Mouse (Mus musculus) CH12.LX (cell line): ENCODE results near the gene Gm17087. TPM values are rescaled to one million over a fixed set of nuclear protein-coding genes. Genes with fewer than 3 reads are reported as not detected.

Experiments used
- DNase-seq: peaks from one replicate; pipeline ENCODE4 v3.0.0-alpha.2; 2013; ENCODE audit errors: extremely low read depth
- H3K27ac ChIP-seq: 2 replicates; pipeline ENCODE4 v1.5.1; 2012; ENCODE audit warnings: low read depth, mild to moderate bottlenecking, control low read depth, moderate library complexity; ENCODE audit not compliant: insufficient read depth
- H3K27me3 ChIP-seq: replicated peaks from 2 replicates; pipeline ENCODE3; 2012; ENCODE audit warnings: inconsistent platforms
- H3K36me3 ChIP-seq, 2 experiments: replicated peaks in 1 of 2; 2 replicates each; pipeline versions ENCODE3 to v1.6.1; 2012; ENCODE audit warnings: inconsistent platforms in 1 of 2, low read length in 1 of 2, mild to moderate bottlenecking in 1 of 2, mixed read lengths in 1 of 2, moderate library complexity in 1 of 2; ENCODE audit not compliant: control insufficient read depth in 1 of 2, insufficient read depth in 1 of 2
- H3K4me1 ChIP-seq, 2 experiments: 2 replicates each; pipeline ENCODE4 v1.6.1; 2012; ENCODE audit warnings: inconsistent platforms in 1 of 2, moderate library complexity in 1 of 2; ENCODE audit not compliant: insufficient read depth in 2 of 2, control insufficient read depth in 1 of 2
- H3K4me2 ChIP-seq: 2 replicates; pipeline ENCODE4 v1.6.1; 2012; ENCODE audit warnings: low read depth, mild to moderate bottlenecking, control low read depth; ENCODE audit not compliant: poor library complexity, insufficient read depth, severe bottlenecking
- H3K4me3 ChIP-seq, 3 experiments: fragments of 150-350 bp in 1 of 3; sonication (generic) in 1 of 3; replicated peaks in 1 of 3; 2 replicates each; pipeline versions ENCODE3 to v1.5.1; 2011 to 2012; ENCODE audit warnings: low read depth in 2 of 3, low read length in 2 of 3, mild to moderate bottlenecking in 2 of 3, moderate library complexity in 2 of 3, control low read depth in 1 of 3, improper control_type of control experiment in 1 of 3, inconsistent platforms in 1 of 3, mixed read lengths in 1 of 3; ENCODE audit not compliant: poor library complexity in 1 of 3
- H3K79me2 ChIP-seq: replicated peaks from 2 replicates; pipeline ENCODE4 v1.6.1; 2012; ENCODE audit warnings: mild to moderate bottlenecking, moderate library complexity; ENCODE audit not compliant: control insufficient read depth, poor library complexity, insufficient read depth, severe bottlenecking; ENCODE audit errors: extremely low read depth
- H3K9ac ChIP-seq: 2 replicates; pipeline ENCODE4 v1.6.1; 2012; ENCODE audit warnings: low read depth, mild to moderate bottlenecking, control low read depth, moderate library complexity; ENCODE audit not compliant: insufficient read depth
- H3K9me3 ChIP-seq: replicated peaks from 2 replicates; pipeline ENCODE3; 2012; ENCODE audit warnings: low read length, inconsistent platforms, mixed read lengths
- BHLHE40 ChIP-seq: IDR thresholded peaks from 2 replicates; pipeline ENCODE4 v1.6.1; 2011; ENCODE audit warnings: mild to moderate bottlenecking, low read depth, low read length, improper control_type of control experiment
- CHD2 ChIP-seq: IDR thresholded peaks from 2 replicates; pipeline ENCODE4 v1.6.1; 2011; ENCODE audit warnings: low read length, improper control_type of control experiment
- CTCF ChIP-seq, 2 experiments: IDR thresholded peaks in 1 of 2; conservative IDR thresholded peaks in 1 of 2; 2 replicates each; pipeline ENCODE4 v1.5.1; 2011 to 2012; ENCODE audit warnings: low read depth in 2 of 2, low read length in 2 of 2, improper control_type of control experiment in 1 of 2, inconsistent platforms in 1 of 2, mild to moderate bottlenecking in 1 of 2, moderate library complexity in 1 of 2
- ETS1 ChIP-seq: conservative IDR thresholded peaks from 2 replicates; pipeline ENCODE4 v1.6.1; 2012; ENCODE audit warnings: low read depth, mild to moderate bottlenecking, inconsistent platforms, low read length, improper control_type of control experiment, moderate library complexity
- GABPA ChIP-seq: IDR thresholded peaks from 2 replicates; pipeline ENCODE4 v1.6.1; 2012; ENCODE audit warnings: low read depth, low read length, improper control_type of control experiment, inconsistent platforms; ENCODE audit not compliant: insufficient replicate concordance
- JUND ChIP-seq: conservative IDR thresholded peaks from 2 replicates; pipeline ENCODE4 v1.6.1; 2011; ENCODE audit warnings: low read depth, low read length, improper control_type of control experiment
- MAX ChIP-seq: IDR thresholded peaks from 2 replicates; pipeline ENCODE4 v1.6.1; 2011; ENCODE audit warnings: low read length, improper control_type of control experiment
- MAZ ChIP-seq: IDR thresholded peaks from 2 replicates; pipeline ENCODE4 v1.6.1; 2012; ENCODE audit warnings: low read depth, mild to moderate bottlenecking, inconsistent platforms, low read length, improper control_type of control experiment, moderate library complexity
- NELFE ChIP-seq: IDR thresholded peaks from 2 replicates; pipeline ENCODE4 v1.6.1; 2011; ENCODE audit warnings: low read depth, low read length, improper control_type of control experiment
- PAX5 ChIP-seq: IDR thresholded peaks from 2 replicates; pipeline ENCODE4 v1.6.1; 2012; ENCODE audit warnings: low read length, inconsistent platforms, mixed read lengths
- RAD21 ChIP-seq: IDR thresholded peaks from 2 replicates; pipeline ENCODE4 v1.6.1; 2011; ENCODE audit warnings: low read depth, mild to moderate bottlenecking, low read length, improper control_type of control experiment, moderate library complexity
- SMC3 ChIP-seq: IDR thresholded peaks from 2 replicates; pipeline ENCODE4 v1.6.1; 2011; ENCODE audit warnings: low read depth, low read length, improper control_type of control experiment
- TCF12 ChIP-seq: IDR thresholded peaks from 2 replicates; pipeline ENCODE4 v1.6.1; 2014; ENCODE audit warnings: low read depth, mild to moderate bottlenecking, inconsistent platforms, low read length, improper control_type of control experiment
- UBTF ChIP-seq: IDR thresholded peaks from 2 replicates; pipeline ENCODE4 v1.6.1; 2012; ENCODE audit warnings: low read depth, mild to moderate bottlenecking, inconsistent platforms, low read length, improper control_type of control experiment, moderate library complexity
- ZC3H11A ChIP-seq: IDR thresholded peaks from 2 replicates; pipeline ENCODE4 v1.6.1; 2012; ENCODE audit warnings: low read depth, mild to moderate bottlenecking, inconsistent platforms, low read length, improper control_type of control experiment
- ZKSCAN1 ChIP-seq: IDR thresholded peaks from 2 replicates; pipeline ENCODE4 v1.6.1; 2012; ENCODE audit warnings: low read depth, inconsistent platforms, low read length, improper control_type of control experiment, borderline replicate concordance
- ZMIZ1 ChIP-seq: IDR thresholded peaks from 2 replicates; pipeline ENCODE4 v1.6.1; 2012; ENCODE audit warnings: low read depth, mild to moderate bottlenecking, inconsistent platforms, low read length, improper control_type of control experiment
- ZNF384 ChIP-seq: IDR thresholded peaks from 2 replicates; pipeline ENCODE4 v1.6.1; 2012; ENCODE audit warnings: low read depth, low read length, improper control_type of control experiment, inconsistent platforms
- dilution Hi-C: fragments of 300-500 bp; cut with MboI; formaldehyde crosslinking; loops from 2 replicates; pipeline ENCODE4 v1.14.3; 2020; ENCODE audit warnings: low sequenced_read_pairs; ENCODE audit not compliant: extremely low pct_unique_long_range_greater_than_20kb, extremely low pct_ligation_motif_present
- in situ Hi-C: fragments of 300-500 bp; cut with MboI; formaldehyde crosslinking; loops from 3 replicates; pipeline ENCODE4 v1.14.3; 2019; ENCODE audit warnings: low sequenced_read_pairs, low pct_ligation_motif_present, low pct_unique_long_range_greater_than_20kb, mixed read lengths
- polyA plus RNA-seq: library from polyadenylated mRNA; unstranded; fragments of >175 nt; gene quantifications from 2 replicates; pipeline ENCODE4 v1.2.1, GENCODE M21; 2012; ENCODE audit warnings: low read depth; ENCODE audit not compliant: insufficient read length
- total RNA-seq, 2 experiments: library from RNA; depleted of rRNA; stranded (reverse); fragments of 300-350 nt in 1 of 2; fragments of >200 nt in 1 of 2; gene quantifications; 2 replicates each; pipeline ENCODE4 v1.2.3; 2012 to 2014

Gm17087 gene
- total and polyA plus RNA-seq, 3 experiments, result 1.2 TPM; not detected in 2

GRCm38 (mm10) chr17:8602976-8603375 lies 36.2 kb upstream of the Gm17087 start:
- no peak for DNase-seq
- Histone ChIP-seq H3K79me2 (no peaks in the 10 kb centered on the region), H3K9ac (no peak overlapping the region), H3K27ac (no peak overlapping the region), H3K9me3 (peaks cover 2% of the 10 kb centered on the region), H3K36me3 (no peaks in the 10 kb centered on the region), H3K4me1 (no peaks in the 10 kb centered on the region), H3K4me3 (no peak overlapping the region), H3K4me2 (no peak overlapping the region), H3K27me3 (peaks cover 56% of the 10 kb centered on the region)
- dilution Hi-C loops (no loop called here), in situ Hi-C loops (no loop called here)
- TF ChIP-seq TCF12 (no peak), UBTF (no peak)

- no peaks in the 10 kb centered on the region for H3K36me3 ChIP-seq
- H3K4me1 ChIP-seq, result peaks cover 0 to 3% of the 10 kb centered on the region in 2 experiments; a peak in 2 of 4 replicates
- TF ChIP-seq ZC3H11A (no peak), JUND (no peak), ETS1 (no peak), BHLHE40 (no peak), NELFE (no peak; the same call in 1 of the 2 replicates), UBTF (no peak), ZNF384 (no peak), ZKSCAN1 (no peak), PAX5 (no peak), MAZ (no peak), MAX (no peak), CTCF (conservative IDR thresholded peaks at IDR 0.05 in 1 of 2, IDR thresholded peaks at IDR 0.05 in 1 of 2; ENCODE audit: low read depth in 2 of 2, low read length in 2 of 2) (peak; percentile 93 to 96), GABPA (no peak), SMC3 (peak; percentile 72), CHD2 (no peak), ZMIZ1 (no peak), RAD21 (peak; percentile 88)
- H3K9me3 ChIP-seq, result no peaks in the 10 kb centered on the region
- no peak overlapping the region for H3K27ac ChIP-seq
- peak; percentile 64 for DNase-seq
- H3K4me3 ChIP-seq, result no peak overlapping the region
- no peak overlapping the region for H3K4me2 ChIP-seq
- in situ Hi-C loops (no loop called here), dilution Hi-C loops (no loop called here)
- no peaks in the 10 kb centered on the region for H3K79me2 ChIP-seq
- H3K9ac ChIP-seq, result no peak overlapping the region
- peaks cover 31% of the 10 kb centered on the region for H3K27me3 ChIP-seq
Observed at GRCm38 (mm10) chr17:8597790-8598189, 31.0 kb upstream of the Gm17087 start.
